ENCODE assay signal across 7 mouse cellular contexts in the genomic region with DNA sequence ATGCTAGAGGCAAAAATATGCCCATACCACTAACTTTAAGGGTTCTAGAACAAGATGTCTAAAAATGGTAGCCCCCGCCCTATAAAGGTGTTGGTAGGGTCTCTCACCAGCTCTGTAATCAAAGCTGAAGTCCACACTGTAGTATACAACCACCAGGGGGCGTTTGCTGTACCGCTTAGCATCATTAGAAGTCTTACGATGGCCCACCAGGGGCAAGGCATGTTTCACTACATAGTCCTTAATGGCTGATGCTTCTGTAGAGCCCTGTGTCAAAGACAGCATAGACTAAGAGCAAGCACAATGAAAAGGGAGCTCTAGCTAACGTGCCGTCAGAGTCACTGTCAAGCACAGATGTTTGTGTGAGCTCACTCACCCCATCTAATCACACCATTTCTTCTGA. TPM values are rescaled to one million over a fixed set of nuclear protein-coding genes. Genes with fewer than 3 reads are reported as not detected.
DNase-seq lines count a peak whose midpoint lies in the region; ATAC-seq and TF ChIP-seq lines count a peak whose summit lies in the region.

No protein-coding gene starts in this region.

- no peak overlapping the region for H3K27ac ChIP-seq in kidney, adult 2 months (ENCODE audit: insufficient read depth, low read depth, low read length)
- no peak overlapping the region for H3K27ac ChIP-seq in lung, embryonic 15.5 days

- no peaks in the 10 kb centered on the region for H3K4me1 ChIP-seq in kidney, adult 2 months (ENCODE audit: control insufficient read depth, insufficient read depth, low read length)
- no peaks in the 10 kb centered on the region for H3K4me1 ChIP-seq in lung, embryonic 15.5 days

- H3K4me2 ChIP-seq in lung, embryonic 15.5 days: no peak overlapping the region

- H3K4me3 ChIP-seq in kidney, adult 2 months (ENCODE audit: insufficient read depth, low read depth, low read length): no peak overlapping the region
- H3K4me3 ChIP-seq in lung, embryonic 15.5 days: no peak overlapping the region

- H3K27me3 ChIP-seq in kidney, adult 2 months (replicated peaks; ENCODE audit: control insufficient read depth, insufficient read depth, low read length): no peaks in the 10 kb centered on the region
- no peaks in the 10 kb centered on the region for H3K27me3 ChIP-seq in lung, embryonic 15.5 days

- peak; percentile 93 for ATAC-seq in CD4-positive, CD25-positive, alpha-beta regulatory T cell, adult 4 months
- ATAC-seq in lung, embryonic 15.5 days (ENCODE audit: borderline replicate concordance, extremely low read depth, low FRiP score, low TSS enrichment): peak; percentile 69; the same call in 1 of the 2 replicates

- H3K9ac ChIP-seq in lung, embryonic 15.5 days: no peak overlapping the region

- no peak for TF ChIP-seq POLR2A in kidney, adult 2 months (IDR thresholded peaks at IDR 0.05; ENCODE audit: low read depth, low read length)

- peak; percentile 74 for DNase-seq in 416B (ENCODE audit: low read depth)
- DNase-seq in c-Kit-positive CD71-positive TER-119-positive erythroid progenitor cells, embryonic 14.5 days (ENCODE audit: low spot score): peak; percentile 64
- DNase-seq in gastrocnemius, adult 18-20 months (ENCODE audit: low spot score): peak; percentile 60
- peak; percentile 68 for DNase-seq in kidney, adult 2 months
- DNase-seq in retina, postnatal 1 day: peak; percentile 91

- peaks cover 10% of the 10 kb centered on the region for H3K36me3 ChIP-seq in kidney, adult 2 months (ENCODE audit: control insufficient read depth, insufficient read depth, low read length)
- H3K36me3 ChIP-seq in lung, embryonic 15.5 days: peaks cover 95% of the 10 kb centered on the region

- peak; percentile 62 for TF ChIP-seq CTCF in kidney, adult 2 months (conservative IDR thresholded peaks at IDR 0.05; ENCODE audit: insufficient read depth, insufficient read length, low read depth, low read length)

- H3K9me3 ChIP-seq in lung, embryonic 15.5 days: no peaks in the 10 kb centered on the region

- WGBS in kidney, adult 2 months: 37% methylated on average over 6 of the region's 6 CpGs
- WGBS in lung, embryonic 15.5 days: 43% methylated on average over 6 of the region's 6 CpGs

RNA-seq across cellular contexts. Expression of gene Pdia4, which starts 14.2 kb away (rescaled TPM):
- polyA plus RNA-seq in CD4-positive, CD25-positive, alpha-beta regulatory T cell, adult 4 months (2017; shearing (Covaris generic)): 100 to 1,000 TPM; 161 to 186 TPM
- total RNA-seq in gastrocnemius, adult 18-20 months (2021): 10 to 100 TPM; 10.2 to 14.4 TPM
- polyA plus RNA-seq in kidney, adult 2 months (2012; rRNA removed): 38.9 and 44.0 TPM in 2 replicates
- 355 and 366 TPM in 2 replicates for polyA plus RNA-seq in lung, embryonic 15.5 days (2015; fragmentation: Nextera tagmentation; extraction: Ambion mirVana)

RNA-seq across cellular contexts. Expression of gene Zfp786, which starts 31.6 kb away (rescaled TPM):
- polyA plus RNA-seq in CD4-positive, CD25-positive, alpha-beta regulatory T cell, adult 4 months (2017; shearing (Covaris generic)): not detected
- under 1 TPM; 0.73 to 0.76 TPM for total RNA-seq in gastrocnemius, adult 18-20 months (2021)
- polyA plus RNA-seq in kidney, adult 2 months (2012; rRNA removed): 0.19 and 0.37 TPM in 2 replicates
- polyA plus RNA-seq in lung, embryonic 15.5 days (2015; fragmentation: Nextera tagmentation; extraction: Ambion mirVana): 3.5 and 3.6 TPM in 2 replicates

RNA-seq across cellular contexts. Expression of gene Zfp398, which starts 36.4 kb away (rescaled TPM):
- 10 to 100 TPM; 13.8 to 14.0 TPM for polyA plus RNA-seq in CD4-positive, CD25-positive, alpha-beta regulatory T cell, adult 4 months (2017; shearing (Covaris generic))
- 1 to 10 TPM; 4.7 to 5.6 TPM for total RNA-seq in gastrocnemius, adult 18-20 months (2021)
- polyA plus RNA-seq in kidney, adult 2 months (2012; rRNA removed): 7.2 and 9.0 TPM in 2 replicates
- 8.8 and 9.3 TPM in 2 replicates for polyA plus RNA-seq in lung, embryonic 15.5 days (2015; fragmentation: Nextera tagmentation; extraction: Ambion mirVana)
